Mouse (Mus musculus) embryonic facial prominence, embryonic 13.5 days (tissue): ENCODE data around the gene Gm6525. TPM values are rescaled to one million over a fixed set of nuclear protein-coding genes. Genes with fewer than 3 reads are reported as not detected.

Experiments used
- ATAC-seq: fragments of 200-750 bp; cut with Nextera tagmentation; 2 replicates; pipeline ENCODE4 v1.8.0; 2017; ENCODE audit warnings: low read depth; ENCODE audit not compliant: insufficient number of reproducible peaks, insufficient read depth, low FRiP score, low TSS enrichment
- H3K27ac ChIP-seq: fragments of 300-500 bp; sonication (generic); 2 replicates; pipeline ENCODE4 v1.5.1; 2015; ENCODE audit warnings: moderate library complexity, mild to moderate bottlenecking, inconsistent platforms
- H3K27me3 ChIP-seq: fragments of 300-500 bp; sonication (generic); 2 replicates; pipeline ENCODE4 v1.6.1; 2015; ENCODE audit warnings: mild to moderate bottlenecking, inconsistent platforms
- H3K36me3 ChIP-seq: fragments of 300-500 bp; sonication (generic); 2 replicates; pipeline ENCODE4 v1.6.1; 2015; ENCODE audit warnings: mild to moderate bottlenecking, inconsistent platforms
- H3K4me1 ChIP-seq: fragments of 300-500 bp; sonication (generic); 2 replicates; pipeline ENCODE4 v1.6.1; 2015; ENCODE audit warnings: inconsistent platforms
- H3K4me2 ChIP-seq: fragments of 300-500 bp; sonication (generic); 2 replicates; pipeline ENCODE4 v1.6.1; 2015; ENCODE audit warnings: moderate library complexity, mild to moderate bottlenecking, inconsistent platforms
- H3K4me3 ChIP-seq: fragments of 300-500 bp; sonication (generic); 2 replicates; pipeline ENCODE4 v1.5.1; 2015; ENCODE audit warnings: mild to moderate bottlenecking, inconsistent platforms
- H3K9ac ChIP-seq: fragments of 300-500 bp; sonication (generic); 2 replicates; pipeline ENCODE4 v1.6.1; 2015; ENCODE audit warnings: mild to moderate bottlenecking, inconsistent platforms
- H3K9me3 ChIP-seq: fragments of 300-500 bp; sonication (generic); 2 replicates; pipeline ENCODE4 v1.6.1; 2016; ENCODE audit warnings: inconsistent platforms
- WGBS: fragments of 180-500 bp; shearing (Covaris S2); methylation state at CpG from one replicate; pipeline ENCODE4 v1.1.7; 2015; ENCODE audit warnings: mixed read lengths; 5-methylcytosine and 5-hydroxymethylcytosine counted together
- polyA plus RNA-seq: library from polyadenylated mRNA; unstranded; fragments of >200 nt; fragmentation: Nextera tagmentation; extraction: Ambion mirVana; gene quantifications from 2 replicates; pipeline ENCODE4 v1.2.1, GENCODE M21; 2015

Gene Gm6525
- polyA plus RNA-seq, 1 experiment from 2014 or later: 1.6 TPM

DNA sequence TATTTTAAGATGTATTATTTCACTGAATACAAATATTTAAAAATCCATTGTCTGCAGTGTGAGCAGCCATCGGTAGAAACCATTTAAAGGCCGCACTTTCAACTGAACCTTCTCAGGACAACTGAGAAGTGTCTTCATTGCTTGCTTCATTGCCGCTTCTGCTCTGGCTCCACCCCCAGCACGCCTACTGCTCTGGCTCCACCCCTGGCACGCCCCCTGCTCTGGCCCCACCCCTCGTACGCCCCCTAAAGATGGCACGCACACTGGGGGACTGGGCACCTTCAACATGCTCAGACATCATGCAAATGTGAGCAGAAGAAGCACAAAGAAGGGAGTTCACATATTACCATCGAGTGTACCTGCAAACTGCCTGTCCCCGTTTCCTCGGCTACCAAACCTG is 1.5 kb upstream of the Gm6525 start:
- no peaks in the 10 kb centered on the region for H3K27me3 ChIP-seq
- H3K9me3 ChIP-seq: no peaks in the 10 kb centered on the region
- 55% methylated on average over 11 of the region's 11 CpGs for WGBS
- H3K27ac ChIP-seq: no peak overlapping the region
- no peak overlapping the region for H3K4me2 ChIP-seq
- H3K4me3 ChIP-seq: no peak overlapping the region
- no peaks in the 10 kb centered on the region for H3K4me1 ChIP-seq
- H3K36me3 ChIP-seq: peaks cover 22% of the 10 kb centered on the region
- ATAC-seq: no peak
- H3K9ac ChIP-seq: no peak overlapping the region

DNA sequence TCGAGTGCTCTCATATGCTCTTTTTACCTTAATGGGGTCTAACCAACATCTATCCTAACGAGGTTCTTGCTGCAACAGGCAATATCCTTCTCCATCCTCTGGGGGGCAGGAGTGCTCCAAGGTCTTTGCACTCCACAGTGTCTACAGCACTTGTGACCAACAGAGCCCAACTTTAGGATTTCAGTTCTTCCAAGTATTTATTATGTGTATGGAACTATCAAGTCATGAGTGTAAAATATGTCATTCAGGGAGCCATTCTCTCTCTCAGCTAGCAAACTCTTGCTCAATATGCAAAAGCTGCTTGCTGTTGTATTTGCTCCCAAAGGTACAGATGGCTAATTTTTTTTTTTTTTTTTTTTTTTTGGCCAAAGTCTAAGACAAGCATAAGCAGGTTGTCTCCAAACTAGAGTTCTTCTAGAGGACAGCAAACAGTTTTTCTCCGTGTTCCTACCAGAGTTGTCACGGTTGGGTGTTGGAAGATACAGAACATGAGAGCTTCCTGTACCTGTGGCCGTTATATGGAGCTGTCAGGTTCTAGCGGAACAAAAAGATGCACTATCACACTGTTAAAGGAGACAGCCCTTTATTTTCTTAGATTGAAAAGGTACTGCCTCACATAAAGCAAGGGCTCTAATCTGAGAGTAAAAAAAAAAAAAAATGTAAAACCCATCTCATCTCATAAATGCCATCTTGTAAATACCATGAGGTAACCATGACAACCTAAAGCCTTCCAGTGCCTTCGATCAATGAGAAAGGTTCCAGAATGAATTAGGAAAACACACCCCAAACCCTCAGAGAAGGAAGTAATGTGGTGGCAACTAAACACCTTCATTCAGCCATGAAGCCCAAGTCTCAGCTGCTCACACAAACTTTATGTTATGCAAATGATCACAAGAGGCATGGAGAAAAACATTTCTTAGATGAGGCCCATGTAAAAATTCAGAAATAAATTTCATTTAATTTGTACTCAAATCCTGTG is 1.7 kb downstream of the Gm6525 start:
- Histone ChIP-seq H3K9ac (no peak overlapping the region), H3K27ac (no peak overlapping the region), H3K9me3 (no peaks in the 10 kb centered on the region), H3K4me1 (no peaks in the 10 kb centered on the region), H3K27me3 (no peaks in the 10 kb centered on the region), H3K4me3 (no peak overlapping the region), H3K4me2 (no peak overlapping the region), H3K36me3 (peaks cover 19% of the 10 kb centered on the region)
- ATAC-seq: no peak
- 58% methylated on average over 7 of the region's 7 CpGs for WGBS

DNA sequence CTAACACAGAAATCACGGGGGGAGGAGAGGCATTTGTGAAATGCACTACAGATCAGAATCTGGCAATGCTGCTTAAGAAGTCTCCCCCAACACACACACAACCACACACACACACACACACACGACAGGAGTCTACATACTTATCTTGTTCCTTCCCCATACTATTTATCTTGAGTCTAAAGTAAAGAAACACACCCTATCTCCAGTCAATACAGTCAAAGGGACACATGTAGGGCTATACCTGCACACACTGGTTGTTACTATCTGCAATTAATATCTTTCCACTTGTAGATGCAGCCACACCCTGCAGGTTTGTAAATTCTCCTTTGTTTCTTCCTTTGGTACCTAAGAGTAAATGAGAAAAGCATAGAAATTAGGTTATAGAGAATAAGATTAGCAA is 3.9 kb downstream of the Gm6525 start:
- WGBS: 72% methylated on average over 2 of the region's 2 CpGs
- Histone ChIP-seq H3K27ac (no peak overlapping the region), H3K9ac (no peak overlapping the region), H3K4me3 (no peak overlapping the region), H3K9me3 (no peaks in the 10 kb centered on the region), H3K4me2 (no peak overlapping the region), H3K4me1 (no peaks in the 10 kb centered on the region), H3K27me3 (no peaks in the 10 kb centered on the region), H3K36me3 (peaks cover 8% of the 10 kb centered on the region)
- no peak for ATAC-seq

DNA sequence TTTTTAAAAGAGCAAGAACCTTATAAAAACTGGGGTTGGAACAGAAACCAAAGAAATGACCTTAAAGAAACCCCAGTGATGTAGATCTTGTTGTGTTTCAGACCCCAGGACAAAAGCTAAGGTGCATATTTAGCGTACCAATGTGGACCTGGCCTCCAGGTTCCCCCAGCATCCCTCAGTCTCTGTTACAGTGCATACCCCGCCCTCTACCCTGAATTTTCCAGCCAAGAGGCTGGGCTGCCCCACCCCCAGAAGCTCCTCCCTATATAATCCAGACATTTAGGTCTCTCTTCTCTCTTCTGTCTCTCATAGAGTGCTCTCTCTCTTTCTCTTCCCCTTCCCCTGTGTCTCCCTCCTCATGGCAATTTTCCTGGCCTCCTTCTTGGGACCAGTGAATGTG is 6.4 kb downstream of the Gm6525 start:
- no peak overlapping the region for H3K4me3 ChIP-seq
- no peak overlapping the region for H3K4me2 ChIP-seq
- no peaks in the 10 kb centered on the region for H3K9me3 ChIP-seq
- ATAC-seq: no peak
- no peaks in the 10 kb centered on the region for H3K27me3 ChIP-seq
- WGBS: 70% methylated on average over 2 of the region's 2 CpGs
- no peak overlapping the region for H3K27ac ChIP-seq
- H3K4me1 ChIP-seq: no peaks in the 10 kb centered on the region
- H3K9ac ChIP-seq: no peak overlapping the region
- H3K36me3 ChIP-seq: peaks cover 13% of the 10 kb centered on the region; the same call in 1 of the 2 replicates

DNA sequence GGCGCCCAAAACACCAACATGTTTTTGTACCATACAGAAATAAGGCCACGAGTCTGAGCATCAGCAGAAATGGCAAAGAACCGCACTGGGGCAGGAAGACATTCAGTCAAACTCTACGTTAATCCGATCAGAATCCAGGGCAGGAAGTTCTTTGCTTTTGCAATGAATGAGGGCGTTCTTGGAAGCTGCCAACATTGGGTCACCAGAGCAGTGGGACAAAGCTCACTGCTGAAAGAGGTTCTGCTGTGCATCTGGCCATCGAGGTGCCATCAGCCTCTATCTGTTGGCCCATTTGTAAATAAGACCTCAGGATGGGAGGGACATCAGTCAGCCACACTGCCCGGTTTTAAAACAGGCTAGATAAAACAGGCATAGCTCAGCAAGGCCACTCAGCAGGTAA is 7.2 kb downstream of the Gm6525 start:
- no peak overlapping the region for H3K4me3 ChIP-seq
- H3K4me1 ChIP-seq: no peaks in the 10 kb centered on the region
- no peaks in the 10 kb centered on the region for H3K9me3 ChIP-seq
- peaks cover 13% of the 10 kb centered on the region; the same call in 1 of the 2 replicates for H3K36me3 ChIP-seq
- H3K4me2 ChIP-seq: no peak overlapping the region
- H3K27ac ChIP-seq: no peak overlapping the region
- H3K9ac ChIP-seq: no peak overlapping the region
- 34% methylated on average over 8 of the region's 8 CpGs for WGBS
- no peaks in the 10 kb centered on the region for H3K27me3 ChIP-seq
- ATAC-seq: no peak

DNA sequence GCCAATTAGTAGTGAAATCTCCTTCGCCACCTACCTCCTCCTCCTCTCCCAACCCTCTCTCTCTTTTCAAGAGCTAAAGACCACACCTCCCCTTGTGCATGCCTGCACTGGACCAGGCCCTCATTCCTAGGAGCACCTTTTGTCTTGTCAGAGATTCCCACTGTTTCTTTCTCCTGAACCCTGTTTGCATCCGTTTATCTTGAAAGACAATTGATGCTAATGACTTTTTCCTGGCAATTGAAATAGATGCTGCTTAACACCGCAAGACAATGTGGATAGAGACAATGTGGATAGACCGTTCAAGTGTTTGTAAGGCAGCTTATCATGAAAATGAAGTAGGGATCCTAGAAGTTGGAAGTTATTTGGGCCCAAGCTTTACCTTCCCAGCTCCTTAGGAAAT is 7.8 kb downstream of the Gm6525 start:
- no peak overlapping the region for H3K4me2 ChIP-seq
- WGBS: 44% methylated on average over 4 of the region's 4 CpGs
- H3K4me3 ChIP-seq: no peak overlapping the region
- H3K36me3 ChIP-seq: peaks cover 8% of the 10 kb centered on the region; the same call in 1 of the 2 replicates
- ATAC-seq: no peak
- no peak overlapping the region for H3K9ac ChIP-seq
- H3K27ac ChIP-seq: no peak overlapping the region
- H3K4me1 ChIP-seq: no peaks in the 10 kb centered on the region
- H3K9me3 ChIP-seq: no peaks in the 10 kb centered on the region
- H3K27me3 ChIP-seq: no peaks in the 10 kb centered on the region

DNA sequence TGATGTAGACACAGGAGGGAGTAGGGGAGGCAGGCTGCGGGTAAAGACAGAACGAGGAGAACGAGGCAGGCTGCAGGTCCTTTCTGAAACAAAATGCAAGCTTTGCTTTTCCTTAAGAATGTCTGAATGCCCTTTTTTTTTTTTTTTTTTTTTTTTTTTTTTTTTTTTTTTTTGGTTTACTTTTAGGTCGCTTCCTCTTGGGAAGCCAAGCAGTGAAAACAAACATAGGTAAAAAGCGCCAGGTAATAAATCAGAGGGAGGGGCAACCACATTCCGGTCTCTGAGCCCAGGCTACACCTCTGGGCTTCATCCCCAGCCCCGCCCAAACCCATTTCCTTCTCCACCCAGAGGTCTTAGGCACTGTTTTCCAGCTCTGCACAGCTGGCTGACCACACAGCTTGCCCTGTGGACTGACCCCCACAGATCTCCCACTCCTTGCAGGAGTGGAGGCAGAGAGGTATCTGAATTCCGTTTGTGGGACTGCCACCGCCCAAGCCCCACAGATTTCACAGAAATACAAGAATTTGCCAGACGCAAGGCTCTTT is 15.8 kb downstream of the Gm6525 start:
- Histone ChIP-seq H3K9me3 (no peaks in the 10 kb centered on the region), H3K4me2 (peak overlapping the region; percentile 57), H3K9ac (no peak overlapping the region), H3K27ac (0 out of 2 replicates have a peak overlapping the region, but pooled peaks have one; percentile 28), H3K4me3 (peak overlapping the region; percentile 35), H3K36me3 (peaks cover 18% of the 10 kb centered on the region), H3K4me1 (peaks cover 22% of the 10 kb centered on the region; the same call in 1 of the 2 replicates), H3K27me3 (peaks cover 17% of the 10 kb centered on the region)
- no peak for ATAC-seq
- 45% methylated on average over 10 of the region's 10 CpGs for WGBS

DNA sequence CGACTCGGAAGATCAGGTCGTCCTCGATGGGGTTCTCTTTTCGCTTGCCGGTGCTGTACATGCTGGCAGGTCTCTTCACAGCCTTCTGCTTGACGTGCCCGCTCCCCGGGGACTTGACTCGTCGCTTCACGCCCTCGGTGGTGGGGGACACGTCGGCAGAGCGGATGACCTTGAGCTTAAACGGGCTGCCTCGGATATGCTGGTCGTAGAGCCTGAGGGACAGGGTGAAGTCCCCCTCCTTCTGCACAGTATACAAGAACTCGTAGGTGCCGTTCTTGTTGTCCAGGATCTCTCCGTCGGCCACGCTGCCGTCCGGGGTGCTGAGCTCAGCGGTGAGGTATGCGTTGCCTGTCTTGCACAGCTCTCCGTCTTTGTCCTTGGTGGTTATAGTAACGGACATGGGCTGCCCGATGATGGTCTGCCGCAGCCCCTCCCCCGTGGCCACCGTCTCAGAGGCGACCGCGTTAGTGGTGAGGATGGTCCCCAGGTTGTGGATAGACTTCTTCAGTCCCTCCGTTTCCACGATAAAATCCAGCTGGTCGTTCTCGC is 16.7 kb downstream of the Gm6525 start:
- WGBS: 16% methylated on average over 41 of the region's 41 CpGs
- no peaks in the 10 kb centered on the region for H3K9me3 ChIP-seq
- H3K36me3 ChIP-seq: peaks cover 18% of the 10 kb centered on the region
- H3K9ac ChIP-seq: peak overlapping the region; percentile 58
- no peak for ATAC-seq
- peaks cover 17% of the 10 kb centered on the region for H3K27me3 ChIP-seq
- H3K4me1 ChIP-seq: peaks cover 22% of the 10 kb centered on the region; the same call in 1 of the 2 replicates
- peak overlapping the region; percentile 35 for H3K4me3 ChIP-seq
- peak overlapping the region; percentile 57 for H3K4me2 ChIP-seq
- peak overlapping the region; percentile 48 for H3K27ac ChIP-seq

DNA sequence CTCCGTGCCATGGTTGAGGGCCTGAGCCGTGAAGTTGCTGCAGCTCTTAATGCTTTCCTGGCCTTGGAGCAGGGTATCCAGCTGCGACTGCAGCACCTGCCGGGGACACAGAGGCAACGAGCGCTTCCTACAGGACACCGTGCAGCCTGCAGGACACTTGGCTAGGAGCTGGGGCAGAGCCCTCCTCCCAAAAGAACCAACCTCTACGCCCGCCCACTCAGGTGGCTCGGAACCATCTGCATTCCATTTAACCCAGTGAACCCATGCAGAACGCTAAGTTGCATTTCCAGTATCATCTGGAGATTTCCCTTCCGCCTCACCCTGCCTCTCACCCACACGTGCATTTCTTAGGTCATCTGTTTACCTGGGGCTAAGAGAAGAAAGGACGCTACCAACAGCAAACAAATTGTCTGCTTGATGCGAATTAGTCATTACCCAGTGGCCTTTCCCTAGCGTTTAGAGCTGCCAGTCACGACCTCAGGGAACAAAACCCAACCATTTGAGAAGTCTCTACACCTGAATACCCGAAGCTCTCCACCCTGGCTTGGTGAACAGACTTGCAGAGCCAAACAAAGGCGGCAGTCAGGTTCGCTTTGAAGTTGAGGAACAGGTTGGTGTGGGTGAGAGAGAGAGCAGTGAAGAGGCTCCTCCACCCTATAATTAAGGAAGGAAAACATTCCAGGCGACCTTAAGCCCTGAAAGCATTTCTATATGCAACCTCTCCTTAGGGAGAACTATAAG is 17.4 kb downstream of the Gm6525 start:
- Histone ChIP-seq H3K36me3 (peaks cover 18% of the 10 kb centered on the region), H3K4me2 (peak overlapping the region; percentile 57), H3K4me1 (peaks cover 22% of the 10 kb centered on the region; the same call in 1 of the 2 replicates), H3K9me3 (no peaks in the 10 kb centered on the region), H3K9ac (peak overlapping the region; percentile 49), H3K27me3 (peaks cover 17% of the 10 kb centered on the region), H3K4me3 (peak overlapping the region; percentile 35), H3K27ac (peak overlapping the region; percentile 48)
- no peak for ATAC-seq
- WGBS: 34% methylated on average over 21 of the region's 21 CpGs

DNA sequence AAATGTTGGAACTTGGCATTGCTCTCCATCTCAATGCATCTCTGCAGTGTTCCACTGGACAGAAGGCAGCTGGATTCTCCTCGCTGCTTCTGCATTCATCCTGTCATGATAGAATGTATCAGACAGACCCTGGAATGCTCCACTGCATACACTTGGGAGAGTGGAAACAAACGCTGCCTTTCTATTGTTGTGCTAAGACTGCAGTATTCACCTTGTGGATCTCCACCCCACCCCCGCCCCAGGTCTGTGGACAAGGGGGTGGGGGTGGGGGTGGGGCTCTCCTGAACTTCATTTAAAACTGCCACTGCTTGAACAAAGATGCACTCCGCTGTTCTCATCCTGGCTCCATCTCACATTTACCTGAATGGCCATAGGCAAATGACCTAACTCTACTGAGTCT is 20.0 kb downstream of the Gm6525 start:
- Histone ChIP-seq H3K4me3 (no peak overlapping the region), H3K4me2 (no peak overlapping the region), H3K27ac (no peak overlapping the region), H3K36me3 (peaks cover 21% of the 10 kb centered on the region), H3K9me3 (no peaks in the 10 kb centered on the region), H3K4me1 (peaks cover 22% of the 10 kb centered on the region; the same call in 1 of the 2 replicates), H3K9ac (no peak overlapping the region), H3K27me3 (peaks cover 17% of the 10 kb centered on the region)
- ATAC-seq: no peak
- 50% methylated on average over 4 of the region's 4 CpGs for WGBS

DNA sequence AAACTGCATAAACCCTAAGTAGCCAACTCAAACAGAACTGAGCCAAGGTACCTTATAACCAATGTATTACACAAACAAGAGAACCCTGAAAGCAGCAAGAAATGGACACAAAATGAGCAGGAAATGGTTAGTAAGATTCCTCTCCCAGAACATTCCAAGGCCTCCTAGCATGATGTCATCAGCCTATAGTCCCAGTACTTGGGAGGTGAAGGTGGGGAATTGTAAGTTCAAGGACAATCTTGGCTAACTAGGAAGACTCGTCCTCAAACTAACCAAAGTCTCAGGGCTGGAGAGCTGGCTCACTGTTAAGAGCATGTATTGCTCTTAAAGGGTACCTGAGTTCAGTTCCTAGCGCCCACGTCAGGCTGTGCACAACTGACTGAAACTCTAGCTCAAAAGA is 24.3 kb downstream of the Gm6525 start:
- WGBS: 91% methylated on average over 3 of the region's 3 CpGs
- H3K4me1 ChIP-seq: peaks cover 7% of the 10 kb centered on the region; the same call in 1 of the 2 replicates
- peaks cover 10% of the 10 kb centered on the region; the same call in 1 of the 2 replicates for H3K36me3 ChIP-seq
- no peak overlapping the region for H3K4me3 ChIP-seq
- H3K9ac ChIP-seq: no peak overlapping the region
- ATAC-seq: no peak
- H3K27me3 ChIP-seq: no peaks in the 10 kb centered on the region
- no peak overlapping the region for H3K27ac ChIP-seq
- H3K9me3 ChIP-seq: no peaks in the 10 kb centered on the region
- no peak overlapping the region for H3K4me2 ChIP-seq
